Mouse (Mus musculus): ENCODE results near the gene Il1rap. TPM values are rescaled to one million over a fixed set of nuclear protein-coding genes. Genes with fewer than 3 reads are reported as not detected.

The Il1rap gene
- polyA plus RNA-seq, 2 experiments, result 0.98 to 2.1 TPM

- no peak overlapping the region for H3K27ac ChIP-seq
- H3K4me1 ChIP-seq (replicated peaks; ENCODE audit: control insufficient read depth in 2 of 2, insufficient read depth in 2 of 2, low read length in 1 of 2), result no peaks in the 10 kb centered on the region
- H3K36me3 ChIP-seq (replicated peaks; ENCODE audit: control insufficient read depth, insufficient read depth, low read depth), result no peaks in the 10 kb centered on the region
- H3K4me3 ChIP-seq (ENCODE audit: insufficient read depth in 1 of 2, low read depth in 2 of 2, low read length in 2 of 2), result no peak overlapping the region
- no peaks in the 10 kb centered on the region for H3K27me3 ChIP-seq (ENCODE audit: control insufficient read depth, insufficient read depth, low read length)
- TF ChIP-seq CTCF (IDR thresholded peaks at IDR 0.05; ENCODE audit: low read depth) (no peak), EP300 (IDR thresholded peaks at IDR 0.05; ENCODE audit: low read depth) (no peak)
- H3K9ac ChIP-seq (replicated peaks), result no peak overlapping the region
- ATAC-seq (ENCODE audit: insufficient read depth) (no peak), DNase-seq (ENCODE audit: low read depth in 3 of 3, low spot score in 3 of 3) (no peak)
- H3K4me2 ChIP-seq (ENCODE audit: low read depth), result no peak overlapping the region
- H3K9me3 ChIP-seq (ENCODE audit: control insufficient read depth, low read length), result no peaks in the 10 kb centered on the region
- WGBS (ENCODE audit: insufficient replicate concordance), result 51% methylated on average over 2 of the region's 2 CpGs
These were observed 87.6 kb downstream of the Il1rap start for GRCm38 (mm10) chr16:26669081-26669480.

- Histone ChIP-seq H3K4me2 (ENCODE audit: low read depth) (no peak overlapping the region), H3K4me1 (replicated peaks; ENCODE audit: control insufficient read depth in 2 of 2, insufficient read depth in 2 of 2, low read length in 1 of 2) (no peaks in the 10 kb centered on the region), H3K27ac (no peak overlapping the region), H3K4me3 (ENCODE audit: insufficient read depth in 1 of 2, low read depth in 2 of 2, low read length in 2 of 2) (no peak overlapping the region), H3K36me3 (replicated peaks; ENCODE audit: control insufficient read depth, insufficient read depth, low read depth) (no peaks in the 10 kb centered on the region), H3K9ac (replicated peaks) (no peak overlapping the region), H3K9me3 (ENCODE audit: control insufficient read depth, low read length) (no peaks in the 10 kb centered on the region), H3K27me3 (ENCODE audit: control insufficient read depth, insufficient read depth, low read length) (no peaks in the 10 kb centered on the region)
- TF ChIP-seq CTCF (IDR thresholded peaks at IDR 0.05; ENCODE audit: low read depth) (no peak), EP300 (IDR thresholded peaks at IDR 0.05; ENCODE audit: low read depth) (no peak)
- no peak for ATAC-seq (ENCODE audit: insufficient read depth)
- 61% methylated on average over 2 of the region's 2 CpGs for WGBS (ENCODE audit: insufficient replicate concordance)
- DNase-seq (ENCODE audit: low read depth in 3 of 3, low spot score in 3 of 3), result no peak
These were observed 98.9 kb downstream of the Il1rap start for GRCm38 (mm10) chr16:26680381-26680780.

- TF ChIP-seq CTCF (IDR thresholded peaks at IDR 0.05; ENCODE audit: low read depth), result no peak
- TF ChIP-seq EP300 (IDR thresholded peaks at IDR 0.05; ENCODE audit: low read depth), result no peak
- Histone ChIP-seq H3K27me3 (ENCODE audit: control insufficient read depth, insufficient read depth, low read length) (no peaks in the 10 kb centered on the region), H3K9ac (replicated peaks) (no peak overlapping the region), H3K4me1 (replicated peaks; ENCODE audit: control insufficient read depth in 2 of 2, insufficient read depth in 2 of 2, low read length in 1 of 2) (no peaks in the 10 kb centered on the region), H3K9me3 (ENCODE audit: control insufficient read depth, low read length) (no peaks in the 10 kb centered on the region), H3K36me3 (replicated peaks; ENCODE audit: control insufficient read depth, insufficient read depth, low read depth) (no peaks in the 10 kb centered on the region), H3K4me3 (ENCODE audit: insufficient read depth in 1 of 2, low read depth in 2 of 2, low read length in 2 of 2) (no peak overlapping the region), H3K27ac (no peak overlapping the region), H3K4me2 (ENCODE audit: low read depth) (no peak overlapping the region)
- no peak for ATAC-seq (ENCODE audit: insufficient read depth)
- whole genome bisulfite sequencing (ENCODE audit: insufficient replicate concordance), result 10% methylated on average over 2 of the region's 2 CpGs
- DNase-seq (ENCODE audit: low read depth in 3 of 3, low spot score in 3 of 3), result peak; percentile 9 to 49 (median 30)
These were observed 108.3 kb downstream of the Il1rap start for GRCm38 (mm10) chr16:26689771-26690170.

- Histone ChIP-seq H3K27me3 (ENCODE audit: control insufficient read depth, insufficient read depth, low read length) (no peaks in the 10 kb centered on the region), H3K9me3 (ENCODE audit: control insufficient read depth, low read length) (no peaks in the 10 kb centered on the region), H3K4me1 (replicated peaks; ENCODE audit: control insufficient read depth in 2 of 2, insufficient read depth in 2 of 2, low read length in 1 of 2) (no peaks in the 10 kb centered on the region), H3K9ac (replicated peaks) (no peak overlapping the region), H3K4me2 (ENCODE audit: low read depth) (no peak overlapping the region), H3K27ac (no peak overlapping the region), H3K36me3 (replicated peaks; ENCODE audit: control insufficient read depth, insufficient read depth, low read depth) (no peaks in the 10 kb centered on the region), H3K4me3 (ENCODE audit: insufficient read depth in 1 of 2, low read depth in 2 of 2, low read length in 2 of 2) (no peak overlapping the region)
- DNase-seq (ENCODE audit: low read depth in 3 of 3, low spot score in 3 of 3) (no peak), ATAC-seq (ENCODE audit: insufficient read depth) (no peak)
- WGBS (ENCODE audit: insufficient replicate concordance), result 15% methylated on average over 11 of the region's 11 CpGs
- no peak for TF ChIP-seq CTCF (IDR thresholded peaks at IDR 0.05; ENCODE audit: low read depth)
- TF ChIP-seq EP300 (IDR thresholded peaks at IDR 0.05; ENCODE audit: low read depth), result no peak
These were observed 109.8 kb downstream of the Il1rap start for GRCm38 (mm10) chr16:26691294-26691693.

GRCm38 (mm10) chr16:26698076-26698475 is 116.6 kb downstream of the Il1rap start:
- Histone ChIP-seq H3K4me3 (ENCODE audit: insufficient read depth in 1 of 2, low read depth in 2 of 2, low read length in 2 of 2) (no peak overlapping the region), H3K4me2 (ENCODE audit: low read depth) (no peak overlapping the region), H3K9ac (replicated peaks) (no peak overlapping the region), H3K4me1 (replicated peaks; ENCODE audit: control insufficient read depth in 2 of 2, insufficient read depth in 2 of 2, low read length in 1 of 2) (no peaks in the 10 kb centered on the region), H3K9me3 (ENCODE audit: control insufficient read depth, low read length) (no peaks in the 10 kb centered on the region), H3K36me3 (replicated peaks; ENCODE audit: control insufficient read depth, insufficient read depth, low read depth) (no peaks in the 10 kb centered on the region), H3K27ac (no peak overlapping the region), H3K27me3 (ENCODE audit: control insufficient read depth, insufficient read depth, low read length) (no peaks in the 10 kb centered on the region)
- DNase-seq (ENCODE audit: low read depth in 3 of 3, low spot score in 3 of 3) (no peak), ATAC-seq (ENCODE audit: insufficient read depth) (no peak)
- 78% methylated on average over 4 of the region's 4 CpGs for WGBS (ENCODE audit: insufficient replicate concordance)
- TF ChIP-seq CTCF (IDR thresholded peaks at IDR 0.05; ENCODE audit: low read depth), result no peak
- TF ChIP-seq EP300 (IDR thresholded peaks at IDR 0.05; ENCODE audit: low read depth), result no peak

All from liver, embryonic 14.5 days (tissue).